12 mouse cellular contexts compared by ENCODE assay signal in the genomic region with DNA sequence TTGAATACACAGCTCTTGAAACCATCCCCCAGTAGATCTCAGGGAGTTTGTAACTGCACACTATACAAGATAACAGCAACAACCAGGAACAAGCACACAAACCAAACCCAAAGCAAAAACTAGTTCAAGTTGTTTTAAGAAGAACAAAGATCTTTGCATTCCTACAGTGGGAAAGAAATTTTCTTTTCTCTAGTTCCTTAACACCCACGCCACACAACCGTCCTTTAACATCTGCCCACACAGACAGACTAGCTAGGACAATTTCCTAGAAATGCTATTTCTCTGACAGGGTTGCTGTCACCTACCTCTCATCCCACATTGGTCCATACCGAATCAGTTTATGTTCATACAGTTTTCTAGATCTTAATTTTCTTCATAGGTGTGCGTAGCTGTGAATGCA.
"Had no signal": no experiment of that assay in that cellular context is flagged by ENCODE, and none has a peak within 500 bp of the region (broad histone marks: within the 10 kb centered on the region; RNA-seq: fewer than 3 reads in every experiment).

No protein-coding gene starts in this region.

- DNase-seq: retina, postnatal 1 day; right cerebral cortex, adult 18-20 months; right cerebral cortex, postnatal 14 days; right cerebral cortex, postnatal 25 days; right cerebral cortex, postnatal 4 days; spleen, adult 18-20 months; thymus, adult 18-20 months; thymus, adult 2 months; thymus, postnatal 14 days; thymus, postnatal 25 days; thymus, postnatal 36 days; thymus, postnatal 4 days had no signal
